Mouse (Mus musculus) inflammation-experienced regulatory T-cells, adult 6 months (primary cell): Measurements from ENCODE around the gene Ccdc173. TPM values are rescaled to one million over a fixed set of nuclear protein-coding genes. Genes with fewer than 3 reads are reported as not detected.

Source experiments
- ATAC-seq: one replicate; pipeline ENCODE4 v1.8.0; 2017
- polyA plus RNA-seq, 3 experiments: library from polyadenylated mRNA; unstranded; fragments of 100-300 nt; shearing (Covaris generic); gene quantifications; one replicate each; pipeline ENCODE4 v1.2.1; 2017

The Ccdc173 gene
- polyA plus RNA-seq, 3 experiments from 2014 or later, result 3.8 to 4.6 (median 4.3) TPM

- peak; percentile 3 for ATAC-seq
Measured at GRCm38 (mm10) chr2:69788974-69789373, 401 bp downstream of the Ccdc173 start.

- peak; percentile 81 for ATAC-seq
Measured at GRCm38 (mm10) chr2:69778836-69779177, 10.6 kb downstream of the Ccdc173 start.

- peak; percentile 69 for ATAC-seq
Measured at GRCm38 (mm10) chr2:69777985-69778835, 11.2 kb downstream of the Ccdc173 start.

- no peak for ATAC-seq
Measured at GRCm38 (mm10) chr2:69773331-69773730, 16.0 kb downstream of the Ccdc173 start.

GRCm38 (mm10) chr2:69764716-69765115 is 24.7 kb downstream of the Ccdc173 start:
- ATAC-seq, result no peak

GRCm38 (mm10) chr2:69763340-69763739 is 26.0 kb downstream of the Ccdc173 start:
- ATAC-seq, result no peak

GRCm38 (mm10) chr2:69760980-69761379 is 28.4 kb downstream of the Ccdc173 start:
- no peak for ATAC-seq

GRCm38 (mm10) chr2:69745091-69745490 is 44.3 kb downstream of the Ccdc173 start:
- ATAC-seq, result no peak

GRCm38 (mm10) chr2:69723519-69723825 is 65.9 kb downstream of the Ccdc173 start:
- peak; percentile 17 for ATAC-seq

GRCm38 (mm10) chr2:69722650-69723518 is 66.5 kb downstream of the Ccdc173 start:
- peak; percentile 84 for ATAC-seq

- ATAC-seq, result no peak
Measured at GRCm38 (mm10) chr2:69722273-69722649, 67.1 kb downstream of the Ccdc173 start, which contains the start of gene Ppig. Ppig (plus strand) TSS chr2:69722545.

GRCm38 (mm10) chr2:69719121-69719520 is 70.3 kb downstream of the Ccdc173 start:
- ATAC-seq, result no peak

- ATAC-seq, result no peak
Measured at GRCm38 (mm10) chr2:69716483-69716882, 72.9 kb downstream of the Ccdc173 start.

- no peak for ATAC-seq
Measured at GRCm38 (mm10) chr2:69714126-69714525, 75.2 kb downstream of the Ccdc173 start.

GRCm38 (mm10) chr2:69713626-69714014 is 75.8 kb downstream of the Ccdc173 start:
- ATAC-seq, result no peak

GRCm38 (mm10) chr2:69712981-69713625 is 76.3 kb downstream of the Ccdc173 start, which contains the start of gene Fastkd1:
Fastkd1 (minus strand) TSS chr2:69713516.
- peak; percentile 100 for ATAC-seq

- peak; percentile 20 for ATAC-seq
Measured at GRCm38 (mm10) chr2:69712171-69712570, 77.2 kb downstream of the Ccdc173 start.

Other genes starting within 250 kb of the Ccdc173 start
- not detected for gene Lrp2, start 203.5 kb downstream of the Ccdc173 start, polyA plus RNA-seq
- under 1 TPM in 1 of 3 experiments, not detected in 2; 0.52 TPM for gene Bbs5, start 142.4 kb downstream of the Ccdc173 start, polyA plus RNA-seq
- not detected for gene Klhl41, start 119.5 kb downstream of the Ccdc173 start, polyA plus RNA-seq
- gene Fastkd1, start 76.1 kb downstream of the Ccdc173 start, polyA plus RNA-seq, result 10 to 100 TPM in 2 of 3 experiments, 1 to 10 TPM in 1; 9.4 to 11.3 (median 11.1) TPM
- 100 to 1,000 TPM; 199 to 210 (median 207) TPM for gene Ppig, start 67.0 kb downstream of the Ccdc173 start, polyA plus RNA-seq
- gene Phospho2, start within 50 bp of the Ccdc173 start, polyA plus RNA-seq, result 10 to 100 TPM; 42.9 to 51.1 (median 50.9) TPM
- gene Klhl23, start 32.4 kb upstream of the Ccdc173 start, polyA plus RNA-seq, result 1 to 10 TPM in 1 of 3 experiments, under 1 TPM in 1, not detected in 1; 0.12 to 1.1 TPM
- 100 to 1,000 TPM; 304 to 401 (median 325) TPM for gene Ssb, start 72.0 kb upstream of the Ccdc173 start, polyA plus RNA-seq
- gene Mettl5, start 96.0 kb upstream of the Ccdc173 start, polyA plus RNA-seq, result 10 to 100 TPM; 63.9 to 71.4 (median 69.6) TPM
- 10 to 100 TPM; 13.4 to 19.8 (median 13.7) TPM for gene Ubr3, start 107.7 kb upstream of the Ccdc173 start, polyA plus RNA-seq
- 10 to 100 TPM in 2 of 3 experiments, 1 to 10 TPM in 1; 7.0 to 13.4 (median 13.0) TPM for gene Myo3b, start 249.6 kb upstream of the Ccdc173 start, polyA plus RNA-seq